Mouse (Mus musculus): Measurements from ENCODE around the gene Gtf2h4.

The Gtf2h4 gene

DNA sequence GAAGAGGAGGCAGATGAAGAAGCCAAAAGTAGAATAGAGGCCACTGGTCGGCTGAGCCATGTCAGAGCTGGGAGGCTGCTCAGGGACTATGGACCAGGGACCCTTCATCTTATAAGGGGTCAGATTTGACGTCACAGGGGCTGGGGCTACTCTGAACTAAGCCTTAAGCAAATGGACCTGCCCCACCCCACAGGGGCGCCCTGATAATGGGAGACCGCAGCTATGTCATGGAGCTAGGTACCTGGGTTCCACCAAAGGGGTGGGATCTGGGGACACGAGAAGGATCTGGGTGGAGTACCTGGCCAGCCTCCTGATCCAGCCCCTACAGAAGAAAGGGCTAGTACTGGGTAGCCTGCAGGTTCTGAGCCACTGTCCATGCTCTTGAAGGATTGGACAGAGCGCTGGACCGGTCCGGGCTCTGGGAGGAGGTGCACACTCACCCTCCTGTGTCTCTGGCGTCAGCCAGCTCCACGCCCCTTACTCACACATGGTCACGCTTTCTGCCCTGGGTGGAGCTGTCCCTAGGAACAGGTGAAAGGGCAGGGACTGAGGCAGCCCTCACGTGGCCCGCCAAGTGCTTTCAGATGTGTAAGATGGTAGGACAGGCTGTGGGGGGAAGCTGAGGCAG lies 29.8 kb downstream of the Gtf2h4 start, which contains the start of gene Mucl3:
Gene Mucl3 (minus strand): TSS at position 87 of the 628 bp plus-strand sequence.
- intact Hi-C loops (cut with DNase I), result no loop called here

DNA sequence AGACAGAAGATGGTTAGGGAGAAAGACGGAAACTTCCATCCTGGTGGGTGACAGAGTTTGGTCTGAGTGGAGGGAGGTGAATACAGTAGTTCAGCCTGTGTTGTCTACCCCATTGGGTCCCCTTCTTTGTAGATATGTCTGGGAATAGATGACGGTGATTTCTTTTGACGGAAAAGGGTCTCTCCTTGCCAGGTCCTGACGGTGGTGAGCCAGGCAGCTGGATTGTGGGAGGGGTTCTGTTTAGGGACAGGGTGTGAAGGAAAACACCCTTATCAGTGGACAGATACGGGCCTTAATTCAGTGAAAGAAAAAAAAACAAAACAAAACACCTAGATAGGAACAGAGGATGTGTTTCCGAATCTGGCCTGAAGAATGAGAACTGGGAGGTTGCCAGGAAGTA lies 34.2 kb downstream of the Gtf2h4 start:
- intact Hi-C loops (cut with DNase I), result no loop called here

GRCm38 (mm10) chr17:35638475-35639190 lies 34.9 kb downstream of the Gtf2h4 start:
- intact Hi-C loops (cut with DNase I), result no loop called here

DNA sequence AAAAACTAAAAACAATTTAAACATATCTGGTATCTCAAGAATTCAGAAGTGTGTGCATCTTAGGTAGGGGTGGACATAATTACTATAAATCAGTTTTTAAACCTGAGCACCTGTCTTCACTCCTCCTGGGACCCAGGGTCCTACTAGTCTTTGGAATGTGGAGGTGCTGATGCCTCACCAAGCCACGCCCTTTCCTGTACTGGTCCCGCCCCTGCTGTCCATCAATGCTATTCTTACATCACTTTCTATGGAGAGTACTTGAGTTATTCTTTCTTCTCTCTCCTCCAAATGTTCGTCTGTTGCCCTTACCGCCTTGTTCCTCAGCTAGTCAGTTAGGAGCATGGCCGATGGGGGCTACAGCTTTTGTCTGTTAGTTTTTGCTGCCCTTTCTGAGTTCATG lies 37.2 kb downstream of the Gtf2h4 start:
- intact Hi-C loops (cut with DNase I), result loop anchor here (2.0 kb wide), 1 partner anchor 30 kb away; the partner anchor contains the start of gene Vars2

- intact Hi-C loops (cut with DNase I), result loop anchor here (2.0 kb wide), 1 partner anchor 31 kb away; the partner anchor contains the start of gene Vars2
Observed at GRCm38 (mm10) chr17:35635699-35636111, 37.8 kb downstream of the Gtf2h4 start.

DNA sequence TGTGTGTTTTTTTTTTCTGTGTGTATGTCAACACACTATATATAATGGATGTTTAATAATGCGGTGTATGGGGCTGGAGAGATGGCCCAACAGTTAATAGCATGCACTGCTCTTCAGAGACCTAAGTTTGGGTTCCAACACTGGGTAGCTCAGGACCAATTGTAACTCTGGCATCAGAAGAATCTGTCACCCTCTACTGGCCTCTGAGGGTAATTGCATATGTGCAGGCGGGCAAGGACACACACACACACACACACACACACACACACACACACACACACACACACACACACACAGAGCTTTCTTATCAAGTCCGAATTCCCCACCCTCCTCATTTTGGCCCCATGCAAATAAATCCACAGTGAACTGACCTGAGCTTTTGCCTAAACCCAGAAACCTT lies 38.3 kb downstream of the Gtf2h4 start:
- intact Hi-C loops (cut with DNase I), result no loop called here

DNA sequence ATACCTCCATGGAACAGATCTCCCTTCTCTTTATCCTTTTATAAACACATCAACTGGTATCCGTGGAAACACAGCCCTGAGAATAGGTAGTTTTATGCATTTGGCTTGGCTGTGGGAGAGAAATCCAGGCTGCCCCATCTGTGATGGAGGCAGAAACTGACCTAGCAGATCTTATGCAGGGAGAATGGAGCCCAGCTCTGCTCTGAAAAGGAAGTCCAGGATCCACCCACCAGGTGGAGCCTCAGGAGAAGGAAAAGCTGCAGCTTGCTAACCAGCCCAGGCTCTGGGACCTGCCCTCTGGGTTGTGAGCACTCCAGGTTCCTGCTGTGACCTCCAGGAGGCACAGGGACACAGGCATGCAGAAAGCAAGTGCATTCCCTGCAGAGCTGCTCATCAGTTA lies 39.5 kb downstream of the Gtf2h4 start:
- intact Hi-C loops (cut with DNase I), result no loop called here

- intact Hi-C loops (cut with DNase I), result no loop called here
Observed at GRCm38 (mm10) chr17:35626537-35626936, 47.0 kb downstream of the Gtf2h4 start, which contains the start of gene Gm9573. Gm9573 (minus strand) TSS chr17:35626637.

Measured in adrenal gland (tissue).